Mouse (Mus musculus) lung, adult 18-20 months (tissue): ENCODE data around the gene Dap.

Experiments
- DNase-seq, 2 experiments: peaks; one replicate each; pipeline ENCODE4 v3.0.0; 2022; ENCODE audit warnings: mixed read lengths in 2 of 2

The Dap gene

DNA sequence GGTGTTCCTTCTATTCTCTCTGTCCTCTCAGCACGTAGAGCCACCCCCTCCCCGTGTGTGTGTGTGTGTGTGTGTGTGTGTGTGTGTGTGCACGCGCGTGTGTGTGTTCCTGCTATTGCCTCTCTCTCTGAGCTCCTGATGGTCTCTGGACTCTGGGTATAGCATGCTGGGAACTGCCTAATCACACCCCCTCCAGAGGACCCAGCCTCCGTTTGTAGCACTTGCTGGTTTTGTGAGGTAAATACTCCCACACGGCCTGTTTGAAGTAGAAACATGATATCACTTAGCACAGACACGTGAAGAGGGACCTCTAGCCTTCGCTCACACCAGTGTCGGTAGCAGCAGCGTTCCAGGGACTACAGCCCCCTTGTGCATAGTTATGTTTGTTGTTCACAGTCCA, 14.5 kb downstream of the Dap start:
- DNase-seq: no peak

DNA sequence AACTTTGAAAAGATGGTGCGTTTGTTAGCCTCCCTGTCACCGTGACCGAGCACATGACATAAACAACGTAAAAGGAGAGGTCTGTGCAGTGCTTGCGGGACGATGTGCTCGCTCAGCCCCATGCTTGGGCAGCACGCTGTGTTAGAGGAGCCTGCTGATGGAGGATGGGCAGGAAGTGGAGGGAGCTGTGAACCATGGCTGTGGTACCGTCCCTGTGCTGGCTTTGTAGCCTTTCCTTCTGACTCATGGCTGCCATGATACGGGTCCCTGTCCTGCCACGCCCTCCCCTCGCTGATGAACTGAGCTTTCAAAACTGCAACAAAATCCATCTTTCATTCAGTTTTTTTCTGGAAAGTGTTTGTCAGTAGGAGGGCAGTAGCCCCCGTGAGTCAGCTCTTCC, 15.6 kb downstream of the Dap start:
- no peak for DNase-seq

DNA sequence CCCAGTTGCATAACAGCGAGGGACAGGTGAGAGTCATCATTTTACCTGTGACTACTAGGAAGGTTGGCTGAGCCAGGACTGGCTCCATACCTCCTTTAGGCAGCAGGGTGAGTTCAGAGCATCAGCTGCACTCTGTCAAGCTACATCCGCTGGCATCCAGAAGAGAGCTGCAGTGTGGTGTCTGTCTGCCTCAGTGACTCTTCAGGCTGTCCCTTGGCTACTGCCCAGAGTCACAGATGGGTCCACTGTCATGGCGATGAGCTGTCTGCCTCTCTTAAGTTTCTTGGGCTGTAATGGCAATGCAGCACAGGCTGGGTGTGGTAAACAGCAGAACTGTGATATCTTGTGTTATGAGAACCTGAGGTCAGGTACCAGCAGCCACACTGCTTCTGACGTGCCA, 16.1 kb downstream of the Dap start:
- DNase-seq: no peak

DNA sequence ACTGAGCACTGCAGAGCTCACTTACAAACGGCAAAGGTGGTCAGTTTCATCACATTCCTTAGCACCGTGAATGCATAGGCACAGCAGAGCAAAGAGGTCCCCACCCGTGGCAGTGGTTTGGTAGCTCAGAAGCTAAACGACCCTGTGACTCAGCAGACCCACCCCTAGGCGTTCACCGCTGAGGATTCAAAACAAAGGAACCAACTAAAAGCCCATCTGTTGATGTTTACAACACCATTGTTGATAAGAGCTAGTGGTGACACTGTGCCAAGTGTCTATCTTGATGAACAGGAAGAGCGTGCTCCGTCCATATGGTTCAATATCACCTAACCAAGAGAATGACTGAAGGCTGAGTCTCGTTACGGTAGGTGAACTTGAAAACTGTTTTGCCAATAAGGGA, 19.1 kb downstream of the Dap start:
- no peak for DNase-seq

DNA sequence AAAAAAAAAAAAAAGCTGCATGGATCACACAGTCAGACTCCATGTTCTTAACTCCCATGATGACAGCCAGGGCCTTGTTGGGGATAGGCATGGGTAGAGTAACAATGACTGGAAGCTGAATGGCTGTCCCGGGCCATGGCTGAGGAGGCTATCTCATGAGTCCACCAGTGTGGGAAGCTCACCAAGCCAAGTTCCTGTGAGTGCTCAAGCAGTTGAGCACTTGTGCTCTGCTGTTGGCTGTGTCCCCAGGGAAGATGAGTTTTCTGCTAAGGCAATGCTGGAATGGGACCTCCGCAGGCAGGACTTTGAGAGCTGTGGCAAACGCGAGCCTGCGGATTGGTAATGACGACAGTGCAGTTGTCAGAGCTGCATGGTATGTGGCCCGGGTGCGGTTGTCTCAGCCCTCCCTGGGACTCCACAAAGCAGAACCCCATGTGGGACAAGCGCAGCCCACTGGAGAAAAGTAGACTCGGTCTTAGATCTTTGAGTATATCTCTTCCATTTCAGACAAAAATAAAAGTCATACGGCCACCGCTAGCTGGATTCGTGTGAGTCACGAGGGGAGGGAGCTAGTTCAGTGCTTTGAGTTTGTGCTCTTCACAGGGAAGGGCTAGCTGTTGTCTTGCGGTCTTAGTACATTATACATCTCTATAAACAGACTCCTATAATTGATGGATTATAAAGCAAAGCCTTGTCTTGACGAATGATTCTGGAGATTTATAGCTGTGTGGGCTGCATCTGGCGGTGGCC, 20.8 kb downstream of the Dap start:
- no peak for DNase-seq

DNA sequence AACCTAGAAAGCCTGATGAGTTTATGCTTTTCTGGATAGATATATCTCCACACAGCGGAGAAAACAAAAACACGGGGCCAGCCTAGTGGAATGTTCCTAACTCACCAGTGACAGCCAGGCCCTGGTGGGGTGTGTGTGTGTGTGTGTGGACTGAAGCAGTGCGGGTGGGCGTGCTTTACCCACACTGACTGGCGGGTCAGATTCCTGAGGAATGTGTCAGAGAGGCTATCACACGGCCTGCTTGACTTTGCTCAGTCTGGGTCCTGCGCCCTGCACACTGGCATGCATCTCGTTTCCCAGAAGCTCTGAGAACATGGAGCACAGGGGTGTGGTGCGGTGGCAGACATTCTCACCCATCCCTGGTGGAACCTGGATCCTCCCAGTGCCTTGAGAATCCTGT, 21.8 kb downstream of the Dap start:
- no peak for DNase-seq

DNA sequence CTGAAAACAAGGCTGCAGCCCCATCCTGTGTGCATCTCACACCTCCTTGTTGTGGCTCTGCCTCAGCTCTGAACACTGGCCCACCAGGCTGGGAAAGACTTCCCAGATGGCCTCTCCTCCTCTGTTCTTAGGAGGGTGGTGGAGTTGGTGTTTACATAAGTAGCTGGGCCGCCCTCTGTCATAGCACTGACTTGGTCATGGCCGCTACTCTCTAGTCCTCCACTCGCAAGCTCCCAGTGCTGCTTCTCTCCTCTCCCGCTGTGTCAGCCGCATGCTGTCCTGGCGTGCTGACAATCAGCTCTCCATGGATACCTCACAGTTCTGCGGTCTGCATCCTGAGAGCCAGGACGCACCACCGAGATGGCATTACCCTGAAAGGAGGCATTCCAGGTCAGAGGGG, 22.9 kb downstream of the Dap start:
- DNase-seq: no peak

DNA sequence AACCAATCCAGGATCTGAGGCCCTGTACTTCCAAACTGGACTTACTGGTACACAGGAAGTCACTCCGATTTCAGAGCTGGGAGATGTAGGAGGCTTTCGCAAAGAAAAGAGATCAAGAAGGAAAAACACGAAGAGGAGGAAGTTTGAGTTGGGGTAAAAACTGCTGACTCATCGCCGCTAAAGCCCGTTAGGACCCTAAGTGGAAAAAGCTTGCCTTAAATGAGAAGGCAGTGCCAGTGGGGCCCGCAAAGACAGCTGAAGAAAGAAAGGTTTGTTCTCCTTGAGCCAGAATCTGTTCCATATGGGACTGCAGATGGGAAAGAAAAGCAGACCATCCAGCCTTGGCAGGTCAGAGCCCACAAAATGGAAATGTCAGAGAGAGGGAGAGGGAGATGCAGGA, 24.8 kb downstream of the Dap start:
- no peak for DNase-seq

DNA sequence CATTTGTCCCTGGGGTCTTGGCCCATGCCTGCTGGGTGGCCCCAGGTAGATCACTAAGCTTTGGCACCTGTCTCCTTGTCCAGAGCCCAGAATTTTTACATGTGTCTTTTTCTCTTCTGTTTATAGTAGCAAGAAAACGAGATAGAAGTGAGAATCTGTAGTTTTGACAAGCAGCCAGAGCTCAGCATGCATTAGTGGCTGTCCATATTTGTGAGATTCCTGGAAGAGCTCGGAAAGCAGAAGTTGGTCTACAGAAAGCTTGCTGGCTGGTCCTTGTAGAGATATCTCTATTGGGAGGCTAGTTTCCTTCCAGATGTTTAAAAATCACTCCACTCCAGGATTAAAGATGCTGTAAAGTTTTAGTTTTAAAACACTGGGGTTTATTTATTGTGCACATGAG, 25.9 kb downstream of the Dap start:
- DNase-seq: no peak

DNA sequence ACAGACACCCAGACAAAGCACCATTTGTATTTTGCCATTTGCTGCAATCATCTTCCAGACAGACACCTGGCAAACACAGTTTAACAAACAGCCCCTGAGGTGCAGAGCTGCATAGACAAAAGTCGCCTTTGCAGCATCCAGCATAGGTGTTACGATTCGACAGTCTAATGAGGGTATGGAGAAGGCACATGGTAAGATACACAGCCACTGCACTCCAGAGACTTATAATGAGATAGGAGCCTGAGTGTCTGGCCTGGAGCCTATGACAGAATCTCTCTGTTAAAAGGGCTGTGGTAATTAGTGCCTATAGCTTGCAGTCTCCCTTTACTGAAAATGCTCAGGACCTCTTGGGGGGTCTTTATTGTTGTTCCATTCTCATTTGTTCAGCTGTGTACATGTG, 26.6 kb downstream of the Dap start:
- no peak for DNase-seq

DNA sequence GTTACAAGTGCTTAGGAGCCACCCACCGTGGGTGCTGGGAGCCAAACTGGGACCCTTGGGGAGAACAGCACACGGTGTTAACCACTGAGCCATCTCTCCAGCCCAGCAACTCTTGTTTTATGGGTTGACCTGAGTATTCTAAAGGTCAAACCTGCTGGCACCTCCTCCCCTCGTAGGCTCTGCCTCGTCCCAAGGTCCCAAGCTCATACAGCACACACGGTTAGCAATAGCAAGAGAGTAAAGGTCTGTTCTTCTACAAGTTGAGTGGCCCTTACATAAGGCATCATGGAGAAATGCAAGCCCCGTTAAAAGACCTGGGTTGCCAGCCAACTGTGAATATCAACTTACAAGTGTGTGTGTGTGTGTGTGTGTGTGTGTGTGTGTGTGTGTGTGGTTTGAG, 27.1 kb downstream of the Dap start:
- DNase-seq: no peak

DNA sequence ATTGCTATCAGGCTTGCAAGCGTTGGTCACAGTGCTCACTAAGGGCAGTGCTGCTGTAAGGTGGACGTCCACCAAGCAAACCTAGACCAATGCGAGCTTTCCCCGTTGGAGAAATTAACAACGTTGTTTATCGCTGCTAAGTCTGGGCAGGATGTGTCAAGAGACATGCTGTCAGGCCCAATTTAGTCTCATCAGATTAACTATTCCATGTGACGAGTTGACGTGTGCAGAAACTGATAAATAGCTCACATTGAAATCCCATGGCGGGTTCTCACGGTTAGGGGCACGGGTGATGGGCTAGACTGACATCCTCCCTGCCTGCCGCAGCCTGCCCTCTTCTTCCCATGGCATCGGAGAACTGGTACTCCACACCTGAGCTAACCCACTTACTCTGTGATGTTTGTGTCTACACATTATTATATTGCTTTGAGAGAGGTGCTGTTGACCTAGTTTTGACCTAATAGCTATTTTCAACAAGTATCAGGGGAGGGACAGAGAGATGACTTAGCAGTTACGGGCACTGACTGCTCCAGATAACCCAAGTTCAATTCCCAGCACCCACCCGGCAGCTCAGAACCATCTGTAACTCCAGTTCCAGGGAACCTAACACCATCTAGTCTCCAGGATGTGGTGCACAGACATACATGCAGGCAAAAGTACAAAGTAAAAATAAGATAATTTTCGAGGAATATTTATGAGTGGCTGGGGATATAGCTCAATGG, 28.6 kb downstream of the Dap start:
- DNase-seq: no peak

DNA sequence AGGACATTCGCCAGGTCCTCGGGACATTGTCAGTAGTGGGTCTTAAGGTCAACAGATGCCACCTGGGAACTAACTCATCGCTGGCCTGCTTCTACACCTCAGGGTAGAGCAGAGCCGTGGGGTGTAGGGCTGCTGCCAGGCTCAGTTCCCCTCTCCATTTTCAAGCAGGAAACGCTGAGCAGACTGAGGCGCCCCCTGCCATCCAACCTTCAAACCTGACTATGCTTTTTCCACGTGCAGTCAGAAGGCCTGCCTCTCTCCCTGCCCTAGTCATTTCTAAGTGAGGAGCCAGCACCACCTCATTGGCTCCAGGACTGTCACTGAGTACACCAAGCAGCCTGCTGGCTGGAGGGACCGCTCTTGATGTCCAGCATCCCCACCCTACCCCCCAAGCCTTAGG, 29.3 kb downstream of the Dap start:
- DNase-seq: no peak

DNA sequence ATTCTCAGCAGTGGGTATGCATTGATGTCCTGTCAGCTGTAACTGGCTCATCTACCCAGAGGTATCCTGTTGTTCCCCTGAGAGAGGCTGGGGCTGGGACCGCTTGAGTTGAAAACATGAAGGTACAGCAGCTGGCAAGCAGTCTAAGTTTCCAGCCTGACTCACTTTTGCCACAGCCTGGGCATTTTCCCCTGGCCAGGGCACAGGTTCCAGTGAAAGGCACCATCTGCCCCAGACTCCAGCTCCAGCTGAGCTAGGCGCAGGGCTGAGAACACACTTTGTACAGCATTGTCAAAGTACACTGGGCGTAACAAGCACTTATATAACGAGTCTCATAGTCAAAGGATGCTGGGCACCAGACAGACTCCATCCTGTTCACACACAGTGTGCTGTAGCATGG, 29.8 kb downstream of the Dap start:
- no peak for DNase-seq

DNA sequence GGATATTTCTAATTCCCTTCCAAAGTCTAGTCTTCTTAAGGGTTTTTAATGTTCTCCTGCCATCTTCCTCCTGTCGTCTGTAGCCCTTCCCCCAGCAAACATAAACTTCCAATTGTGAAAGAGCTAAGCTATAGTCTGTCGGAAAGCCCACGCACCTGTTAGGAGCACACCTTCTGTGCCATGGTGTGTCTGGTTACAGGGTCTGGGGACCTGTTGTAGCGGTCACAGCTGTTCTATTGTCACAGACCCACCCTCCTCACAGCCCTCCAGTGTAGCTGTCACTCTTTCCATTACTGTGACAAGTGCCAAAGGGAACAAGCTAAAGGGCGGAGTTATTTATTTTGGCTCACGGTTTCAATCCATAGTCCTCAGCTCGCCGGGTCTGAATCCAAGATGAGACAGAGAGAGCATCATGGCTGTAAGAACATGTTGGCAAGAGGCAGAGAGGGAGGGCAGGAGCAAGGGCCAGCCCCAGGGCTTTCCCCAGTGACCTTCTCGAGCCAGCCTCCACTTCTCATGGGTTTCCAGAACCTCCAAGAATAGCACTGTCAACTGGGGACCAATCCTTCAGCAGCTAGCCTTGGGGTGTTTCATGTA, 30.9 kb downstream of the Dap start:
- no peak for DNase-seq

DNA sequence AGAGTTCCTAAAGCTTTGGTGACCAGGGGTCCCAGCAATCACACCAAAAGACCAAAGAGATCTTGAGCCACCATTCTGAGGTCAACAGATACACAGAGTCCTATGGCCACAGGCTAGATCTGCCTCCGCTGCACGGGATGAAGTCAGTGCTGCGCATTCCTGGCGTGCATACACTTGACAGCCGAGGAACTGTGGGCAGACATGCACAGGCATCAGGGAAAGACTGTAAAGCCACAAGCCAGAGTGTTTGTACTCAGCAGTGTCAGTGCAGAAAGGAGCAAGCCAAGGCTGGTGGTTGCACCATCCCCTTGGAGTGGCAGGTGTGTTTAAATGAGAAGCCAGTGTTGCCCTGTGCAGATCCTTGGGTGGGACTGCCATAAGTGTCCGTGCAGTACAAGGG, 31.6 kb downstream of the Dap start:
- DNase-seq: no peak

DNA sequence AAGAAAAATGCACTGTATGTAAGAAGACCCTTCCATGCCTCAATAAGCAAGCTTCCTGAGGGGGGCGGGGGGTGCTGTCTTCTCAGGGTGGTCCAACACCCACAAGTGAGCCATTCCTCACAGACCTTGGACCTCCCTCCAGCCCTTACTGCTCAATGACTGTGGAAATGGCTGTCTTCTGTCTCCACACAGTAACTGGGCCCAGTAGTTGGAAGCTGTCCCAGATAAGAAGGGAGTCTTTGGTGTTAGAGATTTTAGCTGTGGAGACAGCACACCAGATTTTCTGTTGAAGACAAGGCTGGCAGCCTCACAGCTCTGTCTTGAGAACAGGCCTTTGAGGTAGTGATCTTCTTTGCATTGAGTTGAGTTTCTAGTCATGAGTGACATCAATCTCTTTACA, 33.2 kb downstream of the Dap start:
- no peak for DNase-seq

DNA sequence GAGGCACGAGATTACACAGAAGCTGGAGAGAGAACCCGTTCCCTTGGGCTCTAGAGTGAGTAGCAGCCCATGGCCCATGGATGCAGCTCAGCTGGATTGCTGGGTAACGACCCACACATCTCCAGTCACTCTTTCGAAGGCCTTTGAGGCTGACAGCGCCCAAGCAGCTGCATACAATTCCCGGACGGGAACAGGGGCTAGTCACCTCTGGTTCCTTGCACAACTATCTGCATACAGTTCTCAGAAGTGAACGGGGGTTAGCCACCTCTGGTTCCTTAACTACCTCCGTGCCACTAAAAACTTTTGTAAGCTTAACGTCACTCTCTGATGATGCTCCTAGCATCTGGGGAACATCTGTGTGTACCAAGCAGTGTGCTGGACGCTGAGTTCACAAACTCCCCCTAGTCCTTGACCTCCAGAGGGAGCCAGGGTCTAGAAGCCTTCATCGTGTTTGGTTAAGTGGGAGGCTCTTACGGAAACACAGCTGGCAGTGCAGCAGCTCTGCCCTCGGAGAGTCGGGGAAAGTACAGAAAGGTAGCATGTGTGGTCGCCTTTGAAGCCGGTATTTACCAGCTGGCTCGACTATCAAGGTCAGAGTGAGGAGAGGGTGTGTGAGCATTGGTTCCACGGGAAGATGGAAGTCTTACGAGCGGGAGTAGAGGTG, 34.0 kb downstream of the Dap start:
- peak; percentile 24 to 50 for DNase-seq

DNA sequence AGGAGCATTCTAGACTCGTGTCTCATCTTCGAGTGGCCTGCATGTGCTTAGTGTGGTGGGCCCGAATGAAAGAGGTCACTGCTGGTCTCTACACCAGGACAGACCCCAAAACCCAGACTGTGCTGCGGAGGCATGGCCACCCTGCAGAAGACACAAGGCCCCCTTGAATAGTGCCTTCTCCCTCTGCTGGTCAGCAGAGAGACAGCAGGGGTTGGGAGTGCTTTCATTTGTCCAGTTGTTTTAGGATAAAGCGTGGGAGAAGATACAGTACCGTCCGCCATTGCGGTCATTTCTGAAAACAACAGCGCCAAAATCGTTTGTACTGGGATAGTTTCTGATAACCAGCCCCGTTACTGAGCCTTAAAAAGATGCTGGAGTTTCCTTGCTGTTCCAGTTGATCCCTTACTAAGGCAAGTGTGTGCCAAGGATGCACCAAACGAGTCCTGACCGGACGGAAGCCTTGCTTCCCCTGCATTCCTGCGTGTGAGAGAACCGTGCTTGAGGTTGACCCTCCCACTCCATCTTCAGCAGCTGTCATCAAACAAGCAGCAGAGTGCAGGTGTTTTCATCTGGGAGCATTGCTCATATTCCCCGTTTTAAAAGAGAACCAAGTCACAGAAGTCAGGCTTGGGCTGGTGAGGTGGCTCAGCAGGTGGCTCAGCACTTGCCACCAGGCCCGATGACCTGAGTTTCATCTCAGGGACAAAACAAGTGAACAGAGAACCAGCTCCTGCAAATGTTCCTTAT, 34.8 kb downstream of the Dap start:
- DNase-seq: no peak

DNA sequence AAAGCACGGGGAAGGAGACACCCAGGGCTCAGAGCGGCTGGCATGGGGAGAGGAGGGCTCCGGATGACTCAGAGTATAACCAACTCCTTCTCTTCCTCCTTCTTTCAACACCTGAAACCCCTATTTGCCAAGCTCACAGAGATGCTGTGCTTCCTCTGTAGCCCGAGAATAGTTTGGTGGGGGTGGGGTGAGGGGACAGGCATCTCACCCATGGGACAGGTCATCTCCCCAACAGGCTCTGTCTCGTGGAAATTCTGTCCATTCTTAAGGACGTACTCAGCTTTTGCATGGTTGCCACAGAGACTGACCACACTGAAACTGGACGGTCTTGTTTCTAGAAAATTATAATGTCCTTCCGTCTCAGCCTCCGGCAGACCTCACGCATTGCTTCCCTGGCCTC, 37.0 kb downstream of the Dap start:
- DNase-seq: no peak

DNA sequence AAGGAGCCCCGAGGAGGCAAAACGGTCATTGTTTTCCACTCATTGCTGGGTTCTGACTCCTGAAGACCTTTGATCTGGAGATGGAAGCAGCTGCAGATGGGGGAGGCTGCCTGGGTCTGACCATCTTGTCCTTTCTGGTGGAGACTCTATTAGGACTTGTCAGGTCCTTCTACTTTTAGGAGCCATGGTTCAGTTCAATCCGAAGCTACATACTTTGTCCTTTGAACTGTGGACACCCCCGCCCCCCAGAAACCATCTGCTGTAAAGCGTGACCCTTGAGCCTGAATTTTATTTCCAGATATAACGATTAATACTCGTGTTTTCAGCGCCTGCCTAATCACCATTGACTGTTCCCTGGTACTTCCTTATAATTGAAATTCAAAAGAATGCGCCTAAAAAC, 38.2 kb downstream of the Dap start:
- DNase-seq: no peak

DNA sequence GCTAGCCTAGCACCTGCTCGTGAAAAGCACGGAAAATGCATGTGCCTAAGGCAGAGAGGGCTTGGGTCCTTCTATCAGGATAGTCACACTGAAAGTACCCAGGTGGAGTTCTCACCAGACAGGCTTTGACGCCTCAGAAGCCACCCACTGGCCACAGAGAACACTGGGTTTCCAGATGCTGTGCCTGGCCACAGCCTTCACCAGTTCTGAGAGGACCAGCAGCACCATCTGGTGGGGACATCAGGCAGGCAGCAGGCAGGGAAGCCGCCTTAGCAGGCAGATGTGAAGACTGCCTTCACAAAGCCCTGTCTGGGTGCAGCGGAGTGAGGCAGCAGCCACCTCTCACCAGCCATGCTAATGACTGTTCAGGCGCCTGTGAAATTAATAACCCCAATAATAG, 40.7 kb downstream of the Dap start:
- DNase-seq: peak; percentile 60 to 67

DNA sequence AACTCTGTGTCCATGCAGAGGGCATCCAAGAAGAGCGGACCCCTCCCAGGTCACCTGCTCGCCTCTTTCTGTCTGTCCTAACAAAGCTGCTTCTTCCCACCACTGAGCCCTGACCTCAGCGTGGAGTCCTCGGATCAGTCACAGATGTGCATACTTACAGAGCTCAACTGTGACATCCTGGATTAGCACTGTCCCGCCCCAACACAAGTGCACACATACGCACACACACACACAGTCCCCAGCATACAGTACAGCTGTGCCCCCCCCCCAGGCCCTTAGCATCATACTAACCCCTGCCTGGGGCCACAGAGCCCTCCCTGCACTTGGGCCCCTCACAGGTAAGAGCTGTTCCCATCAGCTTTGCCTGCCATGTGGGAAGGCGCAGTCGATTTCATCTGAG, 41.3 kb downstream of the Dap start:
- no peak for DNase-seq
